Mouse (Mus musculus): ENCODE results near the gene 9130230L23Rik.

The 9130230L23Rik gene

DNA sequence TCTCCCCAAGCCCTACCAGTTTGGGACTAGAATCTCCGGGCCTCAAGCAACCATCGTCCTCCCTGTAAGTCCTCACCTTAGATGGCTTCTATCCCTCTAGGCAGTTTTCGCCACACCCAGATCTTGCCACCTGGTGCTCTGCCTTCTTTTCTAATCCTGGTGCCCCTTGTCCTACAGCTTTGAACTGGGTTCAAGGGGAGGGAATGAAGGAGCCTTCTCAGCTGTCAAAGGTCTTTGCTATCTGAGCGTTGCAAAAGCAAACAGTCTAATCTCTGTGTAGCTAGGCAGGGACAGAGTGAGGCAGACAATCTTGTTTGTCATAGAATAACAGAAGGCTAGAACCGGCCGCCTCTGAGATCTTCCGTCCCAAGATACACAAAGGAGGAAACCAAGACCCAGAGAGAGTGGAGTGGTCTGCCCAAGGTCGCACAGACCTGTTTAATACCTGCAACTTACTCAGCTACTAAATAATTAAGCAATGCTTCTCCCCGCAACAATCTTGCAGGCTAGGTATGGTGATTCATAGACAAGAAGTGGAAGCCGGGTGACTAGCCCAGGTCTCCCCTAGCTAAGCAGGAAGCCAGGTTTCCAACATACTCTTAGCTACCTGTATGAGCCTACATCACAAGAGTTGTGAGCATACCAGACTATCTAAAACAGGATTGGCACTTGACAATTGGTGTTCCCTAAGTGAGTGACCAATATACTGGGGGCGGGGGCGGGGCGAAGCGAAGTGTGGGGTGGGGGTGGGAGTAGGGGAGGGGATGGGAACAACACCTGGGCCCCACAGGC, at the start of gene 9130230L23Rik:
9130230L23Rik (minus strand) TSS at position 152 of the 792 bp plus-strand sequence.
- DNase-seq = no peak

DNA sequence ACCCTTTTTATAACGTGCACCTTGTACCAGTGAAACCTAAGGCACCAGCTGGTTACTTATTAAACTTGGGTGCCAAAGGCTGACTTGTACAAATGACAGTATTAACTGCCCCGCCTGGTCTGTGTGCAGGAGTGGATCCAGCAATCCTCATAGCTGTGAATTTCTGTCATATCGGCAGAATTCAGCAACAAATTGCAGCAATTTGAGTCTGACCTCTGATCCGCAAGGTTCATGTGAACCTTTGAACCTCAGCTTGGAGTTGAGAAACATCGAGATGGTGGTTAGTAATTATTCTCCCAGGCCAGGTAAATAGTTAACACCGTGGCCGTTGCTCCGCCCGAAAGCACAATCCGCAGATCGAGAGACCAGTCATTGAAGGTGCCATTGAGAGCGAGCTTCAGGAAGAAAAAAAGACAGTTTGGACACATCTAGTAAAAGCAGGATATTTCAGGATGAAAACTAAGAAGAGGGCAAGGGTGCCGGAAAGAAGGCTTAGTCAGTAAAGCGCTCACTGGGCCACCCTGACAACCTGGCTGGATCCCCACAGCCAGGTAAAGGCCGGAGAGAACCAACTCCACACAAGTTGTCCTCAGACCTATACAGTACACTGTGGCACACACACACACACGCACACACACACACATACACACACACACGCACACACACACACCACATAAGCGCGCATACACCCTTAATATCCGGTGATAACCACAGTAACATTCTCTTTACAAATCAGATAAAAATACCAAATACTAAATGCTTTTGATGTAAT, 48.9 kb upstream of the 9130230L23Rik start:
- no peak for DNase-seq

DNA sequence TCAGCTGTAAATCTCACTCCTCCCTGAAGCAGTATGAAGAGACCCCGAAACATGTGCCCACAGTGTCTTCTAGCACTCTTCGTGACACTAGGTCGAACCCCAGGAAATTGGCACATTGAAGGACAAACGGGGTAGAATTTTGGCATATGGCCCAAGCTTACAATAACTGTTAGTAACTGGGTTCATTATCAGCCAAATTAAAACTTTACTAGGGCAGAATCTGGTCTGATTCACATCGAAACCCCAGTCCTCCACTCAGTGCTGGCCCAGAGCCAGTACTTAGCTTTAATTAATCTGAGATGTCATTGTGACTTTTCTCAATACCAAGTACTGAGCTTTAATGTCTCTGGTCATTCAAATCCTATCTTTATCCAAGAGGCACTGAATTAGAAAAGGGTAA, 46.8 kb upstream of the 9130230L23Rik start:
- no peak for DNase-seq

DNA sequence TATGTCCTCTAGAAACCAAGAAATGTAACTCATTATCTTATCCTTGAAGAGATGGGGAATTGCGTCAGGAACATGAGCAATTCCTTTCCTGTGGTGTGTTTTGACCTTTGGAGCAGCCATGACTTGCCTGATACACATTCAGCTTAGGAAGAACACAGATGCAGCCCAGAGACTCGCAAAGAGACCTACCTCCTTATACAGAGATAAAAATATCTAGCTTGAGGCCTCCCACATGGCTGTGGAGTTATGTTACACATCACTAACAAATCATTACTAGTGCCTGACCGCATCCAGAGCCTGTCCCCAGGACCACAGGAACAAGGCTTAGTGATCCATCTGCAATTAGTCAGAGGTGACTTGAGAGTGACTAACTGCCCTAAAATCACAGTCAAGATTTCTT, 42.3 kb upstream of the 9130230L23Rik start:
- no peak for DNase-seq

DNA sequence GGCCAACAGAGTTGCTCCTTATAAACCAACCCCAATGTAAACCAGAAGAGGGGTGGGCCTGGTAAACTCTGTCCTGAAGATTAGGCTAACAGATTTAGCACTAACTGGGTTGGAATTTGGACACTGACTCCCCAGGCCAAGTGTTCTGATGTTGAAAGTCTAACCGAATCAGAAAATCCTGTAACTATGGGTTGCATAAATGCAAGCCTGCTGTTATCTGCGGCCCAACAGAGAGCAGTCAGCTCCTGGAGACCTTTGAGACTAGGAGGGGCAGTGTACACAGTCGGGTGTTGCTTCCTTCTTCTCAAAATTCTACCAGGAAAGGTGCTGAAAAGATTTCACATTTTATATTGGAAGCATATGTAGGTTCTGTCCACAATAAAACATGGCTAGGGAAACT, 39.8 kb upstream of the 9130230L23Rik start:
- no peak for DNase-seq

DNA sequence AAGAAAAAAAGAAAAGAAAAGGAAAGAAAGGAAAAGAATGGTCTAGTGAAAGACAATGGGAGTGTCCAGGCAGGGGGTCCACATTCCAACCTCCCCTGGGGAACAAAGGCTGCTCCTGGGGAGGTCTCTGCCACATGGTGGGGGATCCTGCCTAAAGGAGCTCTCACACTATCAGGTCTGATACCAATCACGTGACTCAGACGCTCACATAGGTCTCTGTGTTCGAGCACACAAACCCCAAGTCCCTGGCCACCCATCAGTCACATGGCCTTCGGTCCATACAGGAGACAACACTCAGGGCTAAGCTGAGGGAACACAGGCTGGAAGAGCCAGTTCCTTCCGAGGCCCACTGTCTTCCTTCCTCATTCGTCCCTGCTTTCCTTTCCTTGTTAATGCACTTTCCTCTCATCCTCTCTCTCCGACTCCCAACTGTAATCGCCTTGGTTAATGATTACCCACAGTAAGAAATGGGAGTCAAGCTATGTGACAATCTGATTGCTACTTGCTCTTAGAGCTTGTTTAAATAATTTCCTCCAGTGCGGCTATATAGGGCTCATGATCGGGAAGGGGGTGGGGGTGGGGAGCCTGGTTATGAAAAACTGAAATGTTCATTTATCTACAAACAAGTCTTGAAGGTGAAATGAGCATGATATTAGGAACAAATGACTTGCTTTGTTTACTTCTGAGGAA, 38.7 kb upstream of the 9130230L23Rik start:
- no peak for DNase-seq

DNA sequence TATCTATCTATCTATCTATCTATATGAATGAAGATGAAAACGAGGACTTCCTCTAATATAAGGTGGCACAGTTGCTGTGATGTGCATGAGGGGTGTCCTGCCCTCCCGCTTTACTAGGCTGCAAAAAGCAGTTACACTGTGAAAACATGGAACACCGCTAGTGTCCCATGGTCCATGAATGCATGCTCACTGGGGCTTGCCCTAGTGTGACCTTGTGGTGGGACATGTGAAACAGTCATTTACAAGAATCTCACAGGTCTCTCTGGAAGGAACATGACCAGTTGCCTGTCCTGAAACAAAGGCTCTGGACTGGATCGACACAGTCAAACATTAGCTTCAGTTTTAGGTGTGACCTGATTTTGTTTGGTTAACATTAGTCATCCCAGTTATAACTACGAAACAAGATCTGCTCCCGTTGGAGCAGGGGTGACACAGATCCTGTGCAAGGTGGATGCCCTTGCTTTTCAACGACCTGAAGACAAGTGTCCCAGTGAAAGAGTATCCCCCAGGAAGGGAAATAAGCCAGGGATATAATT, 36.7 kb upstream of the 9130230L23Rik start:
- no peak for DNase-seq

DNA sequence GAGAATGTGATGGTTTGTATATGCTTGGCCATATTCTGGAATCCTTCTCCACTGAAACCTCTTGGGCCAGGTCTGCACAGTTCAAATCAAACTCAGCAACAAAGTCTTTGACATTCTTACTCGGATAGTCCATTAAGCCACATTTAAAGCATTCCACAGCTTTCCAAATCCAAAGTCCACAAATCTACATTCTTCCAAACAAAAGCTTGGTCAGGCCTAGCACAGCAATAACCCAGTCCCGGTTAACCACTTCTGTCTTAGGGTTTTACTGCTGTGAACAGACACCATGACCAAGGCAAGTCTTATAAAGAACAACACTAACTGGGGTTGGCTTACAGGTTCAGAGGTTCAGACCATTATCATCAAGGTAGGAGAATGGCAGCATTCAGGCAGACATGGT, 35.7 kb upstream of the 9130230L23Rik start:
- DNase-seq = no peak

DNA sequence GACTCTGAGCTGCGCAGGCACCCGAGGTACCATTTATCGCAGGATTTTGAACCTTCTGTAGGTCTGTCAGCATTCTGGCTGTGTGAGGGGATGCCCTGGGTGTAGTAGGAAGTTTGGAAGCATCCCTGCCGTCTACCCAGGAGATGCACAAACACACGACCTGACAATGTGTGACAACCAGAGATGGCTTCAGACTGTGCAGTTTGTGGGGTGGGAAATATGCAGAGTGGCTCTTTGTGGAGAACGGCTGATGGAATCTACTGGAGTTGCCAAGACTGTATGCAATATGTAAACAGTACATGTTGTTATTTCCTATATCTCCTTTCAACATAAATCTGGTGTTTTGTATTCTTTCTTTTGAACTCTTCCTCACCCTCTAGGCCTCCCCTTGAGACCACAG, 33.0 kb upstream of the 9130230L23Rik start:
- no peak for DNase-seq

DNA sequence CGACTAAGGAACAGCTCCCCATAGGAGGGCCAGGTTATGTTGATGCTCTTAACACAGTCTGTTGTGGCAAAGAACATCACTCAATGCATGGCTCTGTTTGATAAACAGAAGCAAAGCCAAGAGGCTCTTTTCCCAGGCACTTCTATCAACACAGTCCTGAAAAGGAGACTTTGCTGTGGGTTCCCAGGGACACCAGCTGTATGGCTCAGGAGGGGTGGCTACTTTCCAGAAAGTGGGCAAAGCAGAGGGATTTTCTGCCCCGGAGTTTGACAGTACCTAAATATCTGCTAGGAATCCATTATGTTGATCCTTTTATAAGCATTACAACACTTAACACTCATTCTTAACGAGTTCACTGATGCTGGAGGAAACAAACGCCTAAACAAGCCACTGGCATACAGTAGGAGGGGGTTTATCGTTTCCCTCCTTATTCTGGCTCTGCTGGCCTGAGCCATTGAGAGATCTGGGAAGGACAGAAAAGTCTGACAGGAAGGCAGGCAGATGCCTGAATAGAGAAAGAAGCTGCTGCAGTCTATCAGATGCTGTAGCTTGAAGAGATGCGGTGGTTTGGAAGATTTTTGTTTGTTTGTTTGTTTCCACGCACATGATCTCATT, 32.5 kb upstream of the 9130230L23Rik start:
- DNase-seq = no peak

DNA sequence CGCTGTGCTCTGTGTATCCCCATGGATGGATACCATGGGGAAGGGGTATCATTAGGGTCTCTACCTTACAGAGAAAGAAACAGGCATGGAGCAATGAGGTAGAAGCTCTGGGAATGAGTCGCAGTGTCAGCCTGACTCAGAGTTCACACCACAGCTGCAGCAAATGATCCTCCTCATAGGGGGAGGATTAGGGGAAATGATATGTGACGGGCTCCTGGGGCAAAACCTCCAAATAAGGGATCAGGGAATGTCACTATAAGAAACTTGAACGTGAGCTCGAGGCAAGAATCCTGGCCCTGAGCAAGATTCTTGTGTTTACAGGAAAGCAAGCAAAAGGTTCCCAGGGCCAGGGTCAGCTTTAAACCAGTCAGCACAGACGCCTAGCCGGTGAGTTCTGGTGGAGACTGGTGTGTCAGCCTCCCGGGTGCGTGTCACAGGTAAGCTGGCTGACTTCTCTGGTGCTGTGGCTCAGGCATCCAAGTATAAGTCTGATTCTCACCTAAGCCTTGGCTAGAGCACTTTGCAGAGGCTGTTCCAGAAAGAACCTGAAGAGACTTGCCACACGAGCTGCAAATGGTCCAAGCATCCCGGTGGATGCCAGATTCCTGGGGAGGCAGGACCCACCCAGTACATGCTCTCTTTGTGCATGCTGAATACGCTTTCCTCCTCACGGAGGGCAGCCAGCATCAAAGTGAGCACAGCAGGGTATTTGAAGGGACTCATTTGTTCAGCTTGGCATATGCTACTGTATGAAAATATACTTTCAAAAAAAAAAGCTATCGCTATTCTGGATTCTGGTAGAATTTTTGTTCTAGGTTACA, 30.5 kb upstream of the 9130230L23Rik start:
- no peak for DNase-seq

DNA sequence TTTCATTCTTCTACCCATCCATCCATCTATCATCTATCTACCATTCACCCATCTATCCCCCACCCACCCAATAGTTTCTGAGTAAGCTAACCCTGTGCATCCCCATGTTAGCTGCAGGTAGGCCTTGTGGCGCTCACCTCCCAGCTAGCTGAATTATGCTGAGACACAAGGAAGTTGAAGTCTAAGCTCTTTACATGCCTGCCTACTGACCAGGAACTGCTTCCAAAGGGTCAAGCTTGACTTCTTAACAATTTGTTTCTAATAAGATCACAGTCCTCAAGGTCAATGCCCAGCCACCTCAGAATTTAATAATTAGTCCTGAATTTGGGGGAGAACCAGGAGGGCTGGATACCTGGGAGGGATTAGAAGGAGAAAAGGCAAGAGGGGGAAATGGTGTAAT, 28.7 kb upstream of the 9130230L23Rik start:
- DNase-seq = no peak

DNA sequence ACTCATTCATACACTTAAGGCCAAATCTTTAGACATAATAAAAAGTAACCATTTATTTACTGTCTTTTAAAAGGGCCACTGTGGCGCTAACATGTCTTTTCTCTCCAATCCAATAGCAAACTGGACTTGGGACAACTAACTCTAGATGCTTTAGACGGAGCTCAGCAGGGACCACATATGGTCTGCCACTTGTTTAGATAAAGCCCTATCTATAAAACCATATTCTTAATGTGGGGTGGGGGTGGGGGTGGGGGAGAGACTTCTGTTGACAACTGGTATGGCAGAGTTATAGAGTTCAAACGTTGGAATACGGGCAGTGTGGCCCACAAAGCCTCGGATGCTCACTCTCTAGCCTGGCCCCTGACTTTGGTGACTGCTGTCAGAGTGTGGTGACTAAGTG, 27.6 kb upstream of the 9130230L23Rik start:
- no peak for DNase-seq

DNA sequence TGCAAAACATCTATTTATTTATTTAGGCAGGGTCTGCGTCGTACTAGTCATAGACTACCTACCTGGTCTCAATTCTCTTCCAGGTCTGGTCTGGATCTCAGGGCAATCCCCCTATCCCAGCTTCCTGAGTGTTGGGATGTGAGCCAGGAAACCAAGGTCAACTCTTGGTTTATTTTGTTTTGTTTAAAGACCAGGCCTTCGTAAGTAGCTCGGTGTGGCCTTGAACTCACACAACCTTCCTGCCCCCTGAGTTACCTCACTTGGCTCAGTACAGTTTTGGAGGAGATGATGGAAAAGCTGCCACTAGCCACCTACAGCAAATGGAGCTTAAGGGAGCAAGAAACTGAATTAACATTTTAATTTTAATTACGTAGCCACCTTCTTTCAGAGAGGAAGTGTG, 24.1 kb upstream of the 9130230L23Rik start:
- no peak for DNase-seq

DNA sequence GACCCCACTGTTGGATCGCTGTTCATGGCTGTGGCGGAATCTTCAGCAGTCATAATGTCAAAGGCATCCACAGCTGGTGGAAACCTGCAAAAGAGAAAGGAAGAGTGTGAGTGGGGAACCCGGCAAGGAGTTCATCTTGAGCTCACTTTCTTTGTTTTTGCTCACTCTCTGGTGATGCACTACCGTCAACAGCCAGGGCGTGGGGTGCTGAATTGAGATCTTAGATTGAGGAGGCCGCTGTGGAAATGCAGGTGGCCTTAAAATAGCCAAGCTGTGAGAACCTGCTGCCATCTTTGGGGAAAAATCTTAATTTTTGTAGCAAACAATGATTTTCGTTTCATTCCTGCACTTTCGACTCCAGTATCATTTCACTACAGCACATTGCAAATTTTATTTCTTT, 23.1 kb upstream of the 9130230L23Rik start:
- no peak for DNase-seq

DNA sequence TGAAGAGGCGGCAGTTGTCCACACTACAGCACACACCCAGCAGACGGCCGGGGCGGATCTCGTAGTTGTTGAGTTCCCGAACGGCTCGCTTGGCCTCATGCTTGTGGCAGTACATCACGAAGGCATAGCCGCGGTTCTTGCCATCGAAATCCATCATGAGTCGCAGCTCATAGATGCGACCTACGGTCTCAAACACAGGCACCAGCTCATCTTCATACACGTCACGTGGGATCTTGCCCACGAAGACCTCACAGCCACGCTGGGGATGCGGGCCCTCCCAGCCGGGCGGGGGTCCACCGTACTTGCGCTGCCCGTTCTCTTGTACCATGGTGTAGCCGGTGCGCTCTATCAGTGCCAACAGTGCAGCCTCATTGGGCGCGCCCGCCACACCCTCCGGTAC, 22.7 kb upstream of the 9130230L23Rik start:
- DNase-seq = no peak

DNA sequence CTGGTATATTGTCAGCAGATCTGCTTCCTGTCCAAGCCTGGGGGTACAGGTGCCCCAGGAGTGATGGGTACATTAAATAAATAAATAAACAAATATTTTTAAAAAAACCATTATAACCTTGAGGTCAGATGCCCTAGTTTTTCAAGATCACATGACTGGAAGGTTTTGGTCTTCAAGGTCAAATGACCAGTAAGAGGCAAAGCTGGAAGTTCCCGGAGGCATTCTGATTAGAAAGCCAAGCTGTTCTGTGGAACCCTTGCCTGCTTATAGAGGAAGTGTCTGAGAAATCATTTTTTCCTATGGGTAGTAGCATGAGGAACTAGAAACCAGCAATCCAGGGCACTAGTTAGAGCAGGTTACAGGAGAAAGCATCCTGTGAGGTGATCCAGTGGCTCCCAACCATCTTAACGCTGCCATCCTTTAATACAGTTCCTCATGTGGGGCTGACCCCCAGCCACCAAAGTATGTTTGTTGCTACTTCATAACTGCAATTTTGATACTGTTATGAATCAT, 11.4 kb upstream of the 9130230L23Rik start:
- DNase-seq = no peak

DNA sequence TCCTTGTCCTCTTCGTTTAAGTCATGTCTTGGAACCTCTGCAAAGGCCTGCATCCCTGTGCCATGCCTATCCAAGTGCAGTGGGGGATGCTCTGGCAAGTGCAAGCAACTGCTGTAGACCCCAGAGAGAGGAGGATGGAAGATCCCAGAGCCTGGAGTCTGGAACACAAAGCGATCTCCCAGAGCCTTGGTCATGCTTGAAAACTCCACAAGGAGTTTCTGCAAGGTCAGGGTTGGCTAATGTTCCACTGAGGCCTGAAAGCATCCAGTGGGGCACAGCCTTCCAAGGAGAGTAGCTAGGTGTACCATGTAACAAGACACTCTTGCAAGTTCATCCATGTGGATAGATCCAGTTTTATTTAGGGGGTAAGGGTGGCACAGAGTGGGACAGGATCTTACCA, 10.4 kb upstream of the 9130230L23Rik start:
- DNase-seq = no peak

DNA sequence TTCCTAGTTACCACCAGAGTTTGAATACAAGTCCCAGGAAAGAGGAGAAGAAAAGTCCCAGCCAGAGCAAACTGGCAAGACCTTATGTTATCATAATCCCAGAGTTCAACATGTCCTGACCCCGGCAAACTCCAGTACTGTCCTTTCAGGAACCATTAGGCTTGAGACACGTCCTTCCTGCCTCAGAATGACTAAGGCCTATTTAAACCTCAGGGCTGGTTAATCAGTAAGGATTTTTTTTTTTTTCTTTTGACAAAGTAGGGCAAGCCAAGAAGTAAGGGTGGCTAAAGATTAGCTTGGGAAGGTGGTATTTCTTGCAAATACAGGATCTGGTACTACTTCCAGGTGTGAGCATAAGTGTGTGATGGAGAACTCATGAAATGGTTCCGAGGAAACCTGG, 9.9 kb upstream of the 9130230L23Rik start:
- DNase-seq = no peak

DNA sequence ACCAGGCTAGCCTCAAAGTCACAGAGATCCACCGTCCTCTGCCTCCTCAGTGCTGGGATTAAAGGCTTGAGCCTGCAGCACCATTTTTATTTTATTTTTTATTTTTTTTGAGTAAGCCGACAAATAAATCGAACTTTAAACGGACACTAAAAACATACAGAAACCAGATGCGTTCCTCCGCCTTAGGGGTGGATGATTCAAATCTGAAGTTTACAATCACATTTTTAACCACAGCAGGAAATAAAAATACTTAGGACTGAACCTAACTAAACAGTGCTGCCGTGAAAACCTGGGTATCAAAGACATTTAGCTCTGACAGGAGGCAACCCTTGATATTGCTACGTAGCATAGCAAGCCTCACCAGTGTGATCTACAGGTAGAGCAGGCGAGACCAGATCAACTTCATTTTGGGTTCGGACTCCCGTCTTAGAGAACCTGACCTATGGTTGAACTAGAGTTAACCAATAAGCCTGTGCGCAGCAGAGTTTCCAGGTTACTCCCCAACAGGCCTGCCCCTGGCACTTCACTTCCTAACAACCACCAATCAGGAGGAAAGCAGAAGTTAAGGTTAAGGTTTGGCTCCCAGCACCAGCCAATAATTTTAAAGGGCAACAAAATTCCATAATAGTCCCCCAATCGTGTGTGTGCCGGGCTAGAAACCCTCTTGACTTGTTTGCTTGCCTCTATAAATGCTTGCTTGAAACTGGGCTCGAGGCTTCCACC, 4.3 kb upstream of the 9130230L23Rik start:
- no peak for DNase-seq

DNA sequence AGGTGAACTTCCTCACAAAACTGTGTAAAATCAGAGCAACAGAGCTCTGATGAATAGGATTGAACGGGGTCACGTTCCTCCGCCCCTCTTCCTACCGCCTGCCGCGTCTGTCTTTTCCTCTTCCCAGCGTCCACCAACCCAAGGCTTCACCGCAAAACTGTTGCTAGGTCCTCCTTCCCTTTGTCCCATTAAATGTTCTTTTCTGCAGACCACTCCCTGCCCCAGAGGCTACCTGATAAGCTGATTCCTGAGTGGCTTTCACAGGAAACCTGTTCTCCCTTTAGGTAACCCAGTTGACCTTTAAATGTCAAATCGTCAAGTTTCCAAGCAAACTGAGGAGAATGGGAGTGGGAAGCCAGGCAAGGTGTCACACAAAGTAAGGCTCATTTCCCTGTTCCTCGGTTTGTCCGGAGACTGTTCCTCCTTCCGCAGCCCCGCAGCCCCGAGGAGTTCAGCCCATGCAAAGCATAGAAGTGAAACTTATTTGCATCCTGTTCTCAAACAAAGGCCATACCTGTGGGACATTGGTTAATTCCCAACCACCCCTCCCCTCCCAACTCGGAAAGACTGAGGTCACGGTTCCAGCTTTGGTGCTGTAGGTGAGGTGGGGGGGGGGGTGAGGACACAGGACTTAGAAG, 1.1 kb upstream of the 9130230L23Rik start:
- DNase-seq = no peak

Data from right cerebral cortex, postnatal 25 days (tissue).